Mouse (Mus musculus) brain, embryonic 14.5 days (tissue): ENCODE data around the gene Os9.

Experiments
- CTCF ChIP-seq: fragments of 200-500 bp; IDR thresholded peaks from 2 replicates; pipeline ENCODE4 v1.5.1; 2012; ENCODE audit warnings: inconsistent platforms, mild to moderate bottlenecking, moderate library complexity, borderline replicate concordance; ENCODE audit not compliant: insufficient read depth, insufficient read length; ENCODE audit errors: extremely low read depth
- POLR2A ChIP-seq: fragments of 200-500 bp; IDR thresholded peaks from 2 replicates; pipeline ENCODE4 v1.6.1; 2012; ENCODE audit warnings: mild to moderate bottlenecking, inconsistent platforms, borderline replicate concordance; ENCODE audit not compliant: poor library complexity, insufficient read depth, insufficient read length, severe bottlenecking; ENCODE audit errors: extremely low read depth

DNA sequence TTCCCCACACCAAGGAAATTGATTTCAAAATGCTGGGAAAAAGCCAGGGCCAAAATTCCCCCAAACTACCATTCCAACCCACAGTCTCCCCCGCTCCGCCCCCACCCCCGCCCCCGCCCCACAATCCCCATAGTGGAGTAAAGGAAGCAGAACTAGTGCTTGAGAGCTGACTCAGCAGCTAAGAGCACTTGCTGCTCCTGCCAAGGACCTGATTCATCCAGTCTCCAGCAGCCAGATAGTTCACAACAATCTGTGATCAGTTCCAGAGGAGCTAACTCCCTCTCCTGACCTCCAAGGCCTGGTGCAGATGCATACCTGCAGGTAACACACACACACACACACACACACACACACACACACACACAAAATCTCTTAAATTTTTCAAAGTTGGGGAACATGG lies 8.5 kb upstream of the Os9 start:
- TF ChIP-seq CTCF (no peak), POLR2A (no peak)
